Comparison of ENCODE assay signal across 8 mouse cellular contexts in the genomic region with DNA sequence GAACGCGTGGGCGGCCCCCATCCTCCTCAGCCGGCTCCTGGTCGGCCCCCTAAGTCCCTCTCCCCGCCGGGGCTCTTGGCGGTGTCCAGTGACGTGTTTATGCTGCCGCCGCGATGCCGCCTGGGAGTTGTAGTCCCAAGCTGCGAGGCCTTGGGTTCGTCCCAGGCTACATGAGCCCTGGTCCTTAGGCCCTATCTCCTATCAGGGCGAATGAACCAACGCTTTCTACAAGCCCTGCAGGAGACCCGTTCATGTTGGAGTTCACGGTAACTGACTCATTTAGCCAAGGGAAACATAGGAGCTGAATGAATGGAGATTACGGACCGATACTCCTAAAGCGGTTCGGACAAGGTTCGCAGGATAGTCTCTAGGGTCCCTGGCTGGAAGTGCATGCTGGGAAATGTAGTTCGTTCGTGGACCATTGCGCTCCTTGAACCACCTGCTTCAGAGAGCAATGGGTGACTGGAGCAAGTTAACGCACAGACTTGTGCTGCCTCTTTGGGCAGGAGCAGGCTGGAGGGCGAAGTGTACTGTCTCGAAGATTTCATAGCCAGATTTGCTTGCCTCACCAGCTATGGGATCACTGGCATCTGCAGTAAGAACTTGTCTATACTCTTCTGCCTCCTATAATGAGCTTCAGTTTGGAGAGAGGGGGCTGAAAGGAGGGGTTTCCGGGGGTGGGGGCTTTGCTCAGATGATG. TPM values are rescaled to one million over a fixed set of nuclear protein-coding genes. Genes with fewer than 3 reads are reported as not detected.
DNase-seq lines count a peak whose midpoint lies in the region; ATAC-seq lines count a peak whose summit lies in the region.

Map3k10 (minus strand) TSS at position 77 of the 700 bp plus-strand sequence.

- ATAC-seq in hindbrain, embryonic 11.5 days (ENCODE audit: low FRiP score) = peak; percentile 97

- DNase-seq in Muller cell, postnatal 12 days (ENCODE audit: inconsistent ontology term) = peak; percentile 96
- peak; percentile 95 for DNase-seq in cerebellum, adult 9-11 months
- peak; percentile 90 to 95 for DNase-seq in frontal cortex, adult 2 months (ENCODE audit: extremely low spot score in 1 of 2, low spot score in 1 of 2)
- DNase-seq in hindbrain, embryonic 11.5 days (ENCODE audit: low spot score) = peak; percentile 97
- peak; percentile 95 for DNase-seq in layer of hippocampus, postnatal 10 days (ENCODE audit: low spot score in 2 of 2)
- peak; percentile 95 for DNase-seq in lung, postnatal 10 days
- DNase-seq in ovary, postnatal 36 days (ENCODE audit: low spot score) = peak; percentile 91
- DNase-seq in thymus, postnatal 25 days = peak; percentile 96

- no peaks in the 10 kb centered on the region for H3K9me3 ChIP-seq in hindbrain, embryonic 11.5 days (ENCODE audit: control insufficient read depth, low read length)

- peak within 1 kb of the TSS; percentile 88 for H3K27ac ChIP-seq in hindbrain, embryonic 11.5 days (ENCODE audit: low read depth, low read length)

- WGBS in hindbrain, embryonic 11.5 days = under 1% methylated on average over 31 of the region's 31 CpGs

- peaks cover 4% of the 10 kb centered on the region; the same call in 1 of the 2 replicates for H3K4me1 ChIP-seq in hindbrain, embryonic 11.5 days (replicated peaks; ENCODE audit: control insufficient read depth, insufficient read depth, low read length)

- peak within 1 kb of the TSS; percentile 85 for H3K9ac ChIP-seq in hindbrain, embryonic 11.5 days (ENCODE audit: low read depth, low read length)

- peak within 1 kb of the TSS; percentile 100 for H3K4me2 ChIP-seq in hindbrain, embryonic 11.5 days (replicated peaks; ENCODE audit: low read depth, low read length)

- no peaks in the 10 kb centered on the region for H3K36me3 ChIP-seq in hindbrain, embryonic 11.5 days (ENCODE audit: control insufficient read depth, insufficient read depth, low read length)

- peak within 1 kb of the TSS; percentile 92 for H3K4me3 ChIP-seq in hindbrain, embryonic 11.5 days (ENCODE audit: low read depth, low read length)

- H3K27me3 ChIP-seq in hindbrain, embryonic 11.5 days (ENCODE audit: control insufficient read depth, insufficient read depth, low read length) = no peaks in the 10 kb centered on the region

RNA-seq across cellular contexts. Expression of gene Map3k10, which starts in this region (rescaled TPM):
- polyA plus RNA-seq in frontal cortex, adult 2 months (2012; rRNA removed) = 145 and 150 TPM in 2 replicates
- 6.2 and 8.8 TPM in 2 replicates for polyA plus RNA-seq in hindbrain, embryonic 11.5 days (2014; fragmentation: Nextera tagmentation; extraction: Ambion mirVana)
- total RNA-seq in layer of hippocampus, postnatal 10 days (2021) = 100 to 1,000 TPM; 186 to 195 TPM

Comparison
In these comparisons a context has a peak if more than half of its experiments do, and no peak if none do; other contexts are left out.
1. Peak in every context shown above with its lines: DNase-seq, ATAC-seq, H3K4me3 ChIP-seq and H3K27ac ChIP-seq.
2. RNA of gene Map3k10 (polyA plus RNA-seq): 145 to 150 TPM in frontal cortex, adult 2 months; 6.2 to 8.8 TPM in hindbrain, embryonic 11.5 days; every median in the first group is over 10 times any median in the second.